Mouse (Mus musculus) c-Kit-positive CD71-positive TER-119-negative erythroid progenitor cells, embryonic 14.5 days (primary cell): ENCODE results near the gene Ddx39b.

Experiments
- DNase-seq: peaks from one replicate; pipeline ENCODE4 v3.0.0-alpha.2; 2013; ENCODE audit warnings: low read depth

Gene Ddx39b

DNA sequence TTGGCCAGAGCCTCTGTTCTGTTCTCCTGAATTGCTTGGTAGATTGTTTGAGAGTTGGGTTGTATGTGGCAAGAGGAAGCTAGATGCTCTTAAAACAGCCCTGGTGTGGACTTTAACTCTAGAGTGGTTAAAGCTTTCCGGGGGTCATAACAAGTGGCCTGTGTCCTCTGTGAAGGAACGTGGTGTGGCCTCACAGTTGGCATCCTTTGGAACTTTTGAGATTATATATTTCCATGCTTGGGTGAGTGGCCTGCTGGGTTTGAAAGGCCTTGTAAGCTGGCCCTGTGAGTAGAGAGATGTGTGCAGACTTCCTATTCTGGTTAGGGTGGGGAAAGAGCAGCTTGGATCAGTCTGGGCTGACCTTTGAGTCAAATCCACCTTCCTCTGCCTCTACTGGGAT, 3.5 kb downstream of the Ddx39b start:
- no peak for DNase-seq

DNA sequence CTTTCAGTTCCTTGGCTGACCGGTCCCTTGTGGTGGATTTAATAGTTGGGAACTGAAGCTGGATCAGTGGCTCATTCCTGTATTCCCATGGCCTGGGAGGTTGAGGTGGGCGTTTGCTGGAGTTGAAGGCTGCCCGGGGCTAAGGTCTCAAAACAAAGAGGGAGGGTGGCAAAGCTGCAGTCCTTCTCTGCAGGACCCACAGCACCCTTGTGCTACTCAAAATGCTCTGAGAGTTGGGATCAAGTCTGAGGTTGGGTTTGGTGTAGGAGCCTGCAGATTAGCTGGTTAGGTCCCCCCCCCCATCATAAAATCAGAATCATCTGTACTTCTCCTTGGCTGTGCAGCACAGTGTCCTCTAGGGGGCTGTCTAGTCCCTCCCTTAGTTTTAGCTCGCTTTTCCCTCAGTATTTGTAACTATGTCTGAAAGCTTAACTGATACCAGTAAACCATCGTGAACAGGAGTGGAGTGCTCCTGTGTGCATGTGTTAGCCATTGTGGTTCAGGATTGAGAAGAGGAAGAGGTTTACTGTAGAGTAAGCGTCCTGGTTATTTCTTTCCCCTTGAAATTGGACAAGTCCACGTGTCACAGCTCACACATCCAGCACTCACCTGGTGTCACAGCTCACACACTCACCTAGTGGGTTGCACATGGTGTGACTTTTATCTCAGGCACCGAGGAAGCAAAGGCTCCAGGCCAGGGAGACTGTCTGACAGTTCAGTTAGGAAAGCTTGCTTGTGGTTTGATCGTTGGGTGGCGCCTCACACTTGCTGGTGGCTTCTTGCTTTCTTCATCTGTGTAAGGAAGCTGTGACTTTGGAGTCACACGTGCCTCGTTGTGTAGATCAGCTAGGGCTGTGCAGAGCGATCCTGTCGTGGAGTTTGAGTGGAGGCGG, 4.4 kb downstream of the Ddx39b start:
- no peak for DNase-seq

DNA sequence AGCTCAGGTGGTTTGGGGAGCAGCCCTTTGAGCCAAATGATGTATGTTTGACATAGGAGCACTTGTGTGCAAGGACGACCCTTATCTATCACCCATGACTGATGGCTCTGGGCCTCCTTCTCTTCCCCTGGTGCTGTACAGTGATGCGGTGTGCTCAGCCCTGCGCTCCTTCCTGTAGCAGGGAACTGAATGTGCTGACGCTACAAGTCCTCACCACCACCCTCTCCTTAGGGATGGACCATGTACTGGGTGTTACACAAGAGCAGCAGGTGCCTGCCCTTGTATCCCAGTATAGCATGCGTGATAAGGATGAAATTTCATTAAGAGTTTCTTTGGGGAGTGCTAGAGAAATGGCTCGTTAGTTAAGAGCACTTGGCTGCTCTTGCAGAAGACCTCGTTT, 5.6 kb downstream of the Ddx39b start:
- DNase-seq: no peak

DNA sequence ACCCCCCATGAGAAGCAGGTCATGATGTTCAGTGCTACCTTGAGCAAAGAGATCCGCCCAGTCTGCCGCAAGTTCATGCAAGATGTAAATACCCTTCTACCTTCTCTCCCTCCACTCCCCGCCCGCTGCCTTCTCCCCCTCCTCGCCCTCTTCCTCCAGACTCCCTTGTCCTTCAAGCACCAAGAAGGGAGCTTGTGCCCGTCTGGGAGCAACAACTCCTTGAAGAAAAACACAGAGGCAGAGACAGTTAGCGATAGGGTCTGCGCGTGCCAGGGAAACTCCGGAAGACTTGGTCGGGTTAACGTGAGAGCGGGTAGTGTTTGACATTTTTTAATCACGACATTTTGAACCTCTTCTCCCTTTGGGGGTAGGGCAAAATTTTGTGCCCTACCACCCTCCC, 7.4 kb downstream of the Ddx39b start:
- no peak for DNase-seq

DNA sequence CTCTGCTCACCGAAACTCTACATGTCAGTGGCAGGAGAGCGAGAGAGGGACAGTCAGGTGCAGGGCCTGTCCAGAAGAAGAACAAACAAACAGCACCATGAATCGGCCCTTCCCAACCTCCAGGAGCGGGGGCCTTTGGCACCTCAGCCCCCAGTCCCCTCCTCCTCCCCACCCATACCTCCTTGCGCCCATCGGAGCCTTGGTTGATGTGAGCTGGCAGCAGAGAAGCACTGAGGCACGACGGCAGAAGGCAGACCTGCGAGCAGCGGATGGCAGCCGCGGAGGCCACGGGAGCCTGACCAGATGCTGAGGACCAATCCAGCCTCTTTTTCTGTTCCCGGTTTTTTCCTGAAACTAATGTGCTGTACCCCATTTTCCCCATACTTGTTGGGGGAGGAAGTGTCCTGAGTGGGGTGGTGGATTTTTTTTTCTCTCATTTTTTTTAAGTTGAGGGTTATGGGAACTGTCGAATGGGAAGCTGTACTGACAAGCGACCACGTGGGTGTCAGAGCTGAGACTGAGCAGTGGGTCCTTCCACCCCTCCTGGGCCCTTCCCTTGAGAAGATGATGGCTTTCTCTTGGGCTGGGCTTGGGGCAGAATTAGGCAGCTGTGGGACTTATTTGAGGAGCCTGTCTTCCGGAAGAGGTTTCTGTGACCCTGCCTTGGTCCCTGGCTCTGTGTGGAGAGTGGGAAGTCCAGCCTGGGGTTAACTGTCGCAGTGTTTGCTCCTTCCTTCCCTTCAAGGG, 8.1 kb downstream of the Ddx39b start:
- DNase-seq: no peak

DNA sequence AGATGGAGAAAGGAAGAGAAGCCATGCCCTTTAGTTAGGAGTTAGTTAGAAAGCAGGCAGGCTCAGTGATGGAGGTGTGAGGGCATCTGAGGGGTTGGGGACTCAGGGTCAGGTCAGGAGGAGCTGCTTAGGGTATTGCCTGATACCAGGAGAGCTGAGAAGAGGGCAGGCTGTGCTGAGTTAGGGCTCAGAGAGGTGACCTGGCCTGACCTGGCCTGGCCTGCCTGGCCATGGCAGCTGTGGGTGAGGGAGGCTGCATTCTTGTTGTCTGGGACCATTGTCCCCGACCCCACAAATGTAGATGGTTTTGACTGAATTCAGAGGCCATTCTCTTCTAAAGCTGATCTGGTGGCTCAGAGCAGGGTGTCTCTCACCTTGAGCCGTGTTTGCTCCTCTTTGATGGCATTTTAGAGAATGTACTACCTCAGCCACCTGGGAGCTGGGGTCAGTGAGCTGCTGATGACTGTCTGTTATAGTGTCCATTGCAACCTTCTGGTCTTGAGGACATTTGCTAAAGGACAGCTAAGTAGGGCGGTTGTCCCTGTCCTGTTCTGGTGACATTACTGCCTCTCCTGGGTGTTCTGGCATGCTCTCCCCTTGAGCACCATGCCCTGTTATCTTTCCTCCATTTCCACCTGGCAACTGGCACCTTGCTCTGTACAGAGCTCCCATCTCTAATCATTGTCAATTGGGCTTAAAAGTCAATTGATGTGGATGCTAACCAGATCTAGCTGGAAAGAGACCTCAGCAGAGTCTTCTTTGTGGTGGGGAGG, 9.0 kb downstream of the Ddx39b start:
- DNase-seq: no peak

DNA sequence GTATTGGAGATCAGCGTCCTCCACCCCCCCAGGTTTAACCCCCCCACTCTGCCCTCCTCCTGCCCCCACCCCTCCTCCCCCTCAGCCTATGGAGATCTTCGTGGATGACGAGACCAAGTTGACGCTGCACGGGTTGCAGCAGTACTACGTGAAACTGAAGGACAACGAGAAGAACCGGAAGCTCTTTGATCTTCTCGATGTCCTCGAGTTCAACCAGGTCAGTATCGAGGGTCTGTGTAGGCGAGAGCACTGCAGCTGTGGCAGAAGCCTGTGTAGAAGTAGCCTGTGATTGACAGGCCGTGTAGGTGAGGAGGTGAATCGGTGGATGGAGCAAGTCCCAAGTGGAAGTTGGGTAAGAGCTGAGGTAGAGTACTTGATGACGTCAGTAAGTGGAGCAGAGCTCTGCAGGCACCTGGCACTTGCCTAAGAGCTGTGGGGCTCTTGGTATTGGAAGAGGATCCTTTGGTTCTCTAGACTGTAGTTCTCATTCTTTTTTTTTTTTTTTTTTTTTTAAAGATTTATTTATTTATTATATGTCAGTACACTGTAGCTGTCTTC, 9.7 kb downstream of the Ddx39b start:
- DNase-seq: no peak

DNA sequence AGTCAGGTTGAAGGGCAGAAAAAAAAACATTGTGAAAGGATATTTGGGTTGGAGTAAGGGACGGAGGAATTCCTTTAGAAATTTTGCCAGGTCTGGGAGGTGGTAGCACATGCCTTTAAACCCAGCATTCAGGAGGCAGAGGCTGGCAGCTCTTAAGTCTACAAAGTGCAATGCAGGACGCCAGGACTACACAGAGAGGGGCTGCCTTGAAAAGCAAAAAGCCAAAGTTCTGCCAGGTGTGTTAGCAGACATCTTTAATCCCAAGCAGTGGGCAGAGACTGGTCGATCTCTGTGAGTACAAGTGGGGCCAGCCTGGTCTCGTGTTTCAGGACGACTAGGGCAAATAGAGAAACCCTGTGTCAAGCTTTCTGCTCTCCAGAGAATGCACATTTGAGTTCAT, 10.4 kb downstream of the Ddx39b start:
- DNase-seq: no peak

DNA sequence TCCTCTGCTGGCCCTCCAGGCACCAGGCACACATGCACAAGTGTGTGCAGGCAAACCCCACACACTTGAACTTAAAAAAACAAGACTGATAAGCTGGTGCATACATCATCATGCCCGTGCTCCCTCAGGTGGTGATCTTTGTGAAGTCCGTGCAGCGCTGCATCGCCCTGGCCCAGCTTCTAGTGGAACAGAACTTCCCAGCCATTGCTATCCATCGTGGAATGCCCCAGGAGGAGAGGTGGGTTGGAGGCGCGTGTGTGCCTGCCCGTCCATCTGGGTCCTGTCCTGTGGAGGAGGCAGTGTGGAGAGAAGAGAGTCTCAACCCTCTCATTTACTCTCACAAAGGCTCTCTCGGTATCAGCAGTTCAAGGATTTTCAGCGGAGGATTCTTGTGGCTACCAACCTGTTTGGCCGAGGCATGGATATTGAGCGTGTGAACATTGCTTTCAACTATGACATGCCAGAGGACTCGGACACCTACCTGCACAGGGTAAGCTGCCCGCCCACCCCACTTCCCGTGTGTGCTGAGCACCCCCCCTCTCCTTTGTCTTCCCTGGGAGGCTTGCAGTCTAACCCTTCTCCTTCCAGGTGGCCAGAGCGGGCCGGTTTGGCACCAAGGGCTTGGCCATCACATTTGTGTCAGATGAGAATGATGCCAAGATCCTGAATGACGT, 11.2 kb downstream of the Ddx39b start:
- no peak for DNase-seq

DNA sequence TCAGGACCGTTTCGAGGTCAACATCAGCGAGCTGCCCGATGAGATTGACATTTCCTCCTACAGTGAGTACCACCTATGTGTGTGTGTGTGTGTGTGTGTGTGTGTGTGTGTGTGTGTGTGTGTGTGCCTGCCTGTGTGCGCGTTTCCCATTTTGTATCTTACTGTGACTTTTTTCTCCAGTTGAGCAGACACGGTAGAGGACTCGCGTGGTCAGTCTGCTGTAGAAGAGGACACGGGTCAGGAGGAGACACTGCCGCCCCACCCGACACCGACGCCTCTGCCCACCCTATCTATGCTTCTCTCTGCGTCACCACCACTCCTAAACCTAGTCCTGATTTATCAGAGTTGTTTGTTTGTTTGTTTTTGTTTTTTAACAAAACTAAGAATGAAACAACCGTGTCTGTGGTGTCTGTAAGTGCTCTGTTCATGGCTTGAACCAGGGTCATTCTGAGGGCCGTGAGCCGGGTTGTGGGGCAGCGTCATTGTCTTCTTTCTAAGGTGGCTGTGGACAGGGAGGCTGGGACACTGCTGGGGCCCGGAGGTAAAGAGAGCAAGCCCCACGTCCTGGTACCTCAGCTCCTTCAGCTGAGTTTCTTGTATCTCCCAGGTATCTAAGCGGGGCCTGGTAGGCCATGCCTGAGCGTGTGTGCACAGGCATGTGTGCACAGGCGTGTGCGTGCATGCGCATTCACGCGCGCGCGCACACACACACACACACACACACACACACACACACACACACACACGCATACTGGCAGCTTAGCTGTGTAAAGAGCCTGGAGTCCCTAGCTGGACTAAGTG, 11.9 kb downstream of the Ddx39b start:
- DNase-seq: no peak

DNA sequence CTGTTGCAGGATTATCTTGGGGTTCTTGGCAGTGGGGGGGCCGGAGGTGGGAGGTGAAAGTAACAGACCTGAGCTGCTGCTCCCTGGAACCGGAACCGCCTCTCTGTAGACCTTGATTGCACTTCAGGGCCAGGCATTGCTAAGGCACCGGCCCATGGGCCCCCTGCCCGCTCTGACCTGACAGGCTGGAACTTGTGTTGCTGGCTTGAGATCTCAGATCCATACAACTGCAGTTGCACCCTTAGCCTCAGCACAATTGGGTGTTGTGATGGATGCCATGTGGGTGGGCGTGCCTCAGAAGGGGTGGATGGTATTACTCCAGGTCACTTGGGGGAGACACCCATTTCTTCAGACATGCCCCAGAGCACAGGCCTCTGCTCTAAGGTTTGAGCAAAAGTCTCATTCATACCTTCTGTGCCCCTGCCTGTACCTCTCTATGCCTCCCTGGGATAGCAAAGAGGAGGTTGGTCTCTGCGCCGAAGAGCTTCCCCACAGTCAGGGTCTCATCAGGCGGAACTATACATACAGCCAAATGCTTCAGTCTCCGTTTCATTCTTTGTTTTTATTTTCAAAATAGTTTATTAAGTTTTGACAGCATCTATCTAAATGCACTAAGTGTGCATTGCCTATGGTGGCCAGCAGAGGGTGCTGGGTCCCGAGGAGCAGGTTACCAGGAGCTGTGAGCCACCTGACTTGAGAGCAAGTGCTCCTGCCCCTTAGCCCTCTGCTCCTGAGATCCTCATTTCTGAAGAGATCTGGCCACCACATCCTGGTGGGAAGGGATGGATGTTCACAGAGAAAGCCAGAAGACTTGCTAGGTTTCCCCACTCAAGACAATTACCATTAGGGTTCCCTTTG, 12.9 kb downstream of the Ddx39b start:
- DNase-seq: peak; percentile 59

DNA sequence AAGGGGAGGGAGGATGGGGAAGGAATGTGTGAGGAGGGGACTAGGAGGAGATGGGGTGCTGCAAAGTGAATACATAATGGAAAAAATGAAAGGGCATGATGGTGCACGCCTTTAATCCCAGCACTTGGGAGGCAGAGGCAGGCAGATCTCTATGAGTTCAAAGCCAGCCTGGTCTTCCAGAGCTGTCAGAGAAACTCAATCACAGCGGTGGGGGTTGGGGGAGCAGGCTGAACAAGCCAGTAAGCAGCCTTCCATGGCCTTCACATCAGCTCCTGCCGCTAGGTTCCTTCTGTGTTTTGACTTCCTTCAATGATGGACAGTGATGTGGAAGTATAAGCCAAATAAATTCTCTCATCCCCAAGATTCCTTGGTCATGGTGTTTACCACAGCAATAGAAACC, 13.8 kb downstream of the Ddx39b start:
- no peak for DNase-seq

DNA sequence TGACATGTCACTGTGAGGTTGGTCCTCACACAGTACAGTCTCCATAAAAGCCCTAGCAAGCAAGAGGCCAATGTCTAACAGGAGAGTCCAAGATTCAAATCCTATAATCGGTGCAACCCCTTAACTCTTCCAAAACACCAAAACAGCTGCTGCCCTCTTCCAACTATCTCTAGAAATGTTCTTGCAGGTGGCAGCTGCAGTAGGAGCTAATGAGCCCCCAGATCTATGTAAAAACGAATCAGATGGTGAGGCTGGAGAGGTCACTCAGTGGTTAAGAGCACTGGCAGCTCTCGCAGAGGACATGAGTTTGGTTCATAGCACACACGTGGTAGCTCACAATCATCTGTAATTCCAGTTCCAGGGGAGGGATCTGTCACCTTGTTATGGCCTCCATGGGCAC, 14.2 kb downstream of the Ddx39b start:
- DNase-seq: no peak

DNA sequence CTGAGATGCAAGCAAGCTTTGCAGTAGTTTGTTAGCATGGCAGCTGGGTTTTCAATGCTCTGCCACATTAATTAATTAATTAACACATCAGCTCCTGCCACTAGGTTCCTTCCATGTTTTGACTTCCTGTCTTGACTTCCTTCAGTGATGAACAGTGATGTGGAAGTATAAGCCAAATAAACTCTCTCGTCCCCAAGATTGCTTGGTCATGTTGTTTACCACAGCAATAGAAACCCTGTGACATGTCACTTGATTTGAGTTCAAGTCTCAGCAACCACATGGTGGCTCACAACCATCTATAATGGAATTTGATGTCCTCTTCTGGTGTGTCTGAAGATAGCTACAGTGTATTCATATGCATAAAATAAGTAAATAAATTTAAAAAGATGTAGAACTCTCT, 15.8 kb downstream of the Ddx39b start:
- no peak for DNase-seq

DNA sequence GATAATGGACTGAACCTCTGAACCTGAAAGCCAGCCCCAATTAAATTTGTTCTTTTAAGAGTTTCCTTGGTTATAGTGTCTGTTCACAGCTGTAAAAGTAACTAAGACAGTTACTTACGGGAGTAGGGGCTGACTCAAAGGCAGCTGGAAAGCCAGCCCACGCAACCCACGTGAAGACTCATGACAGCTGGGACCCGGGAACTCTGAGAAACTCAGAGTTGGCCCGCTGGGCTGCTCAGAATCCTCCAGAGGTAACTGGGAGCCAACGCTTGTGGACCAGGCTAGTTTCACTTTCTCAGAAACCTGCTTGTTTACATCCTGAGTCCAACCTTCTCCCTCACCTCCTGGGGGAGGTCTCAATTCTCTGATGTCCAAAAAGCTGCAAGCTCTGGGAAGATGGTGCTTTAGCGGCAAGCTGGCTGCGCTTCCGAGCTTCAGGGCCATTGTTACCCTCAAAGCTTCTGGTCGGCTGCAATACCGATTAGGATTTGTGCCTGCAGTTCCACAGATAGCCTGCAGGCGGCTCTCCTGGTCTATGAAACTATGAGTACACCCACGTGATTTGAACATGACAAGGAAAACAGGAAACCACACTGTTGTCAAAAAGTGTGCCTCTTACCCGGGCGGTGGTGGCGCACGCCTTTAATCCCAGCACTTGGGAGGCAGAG, 16.4 kb downstream of the Ddx39b start:
- DNase-seq: peak; percentile 96

DNA sequence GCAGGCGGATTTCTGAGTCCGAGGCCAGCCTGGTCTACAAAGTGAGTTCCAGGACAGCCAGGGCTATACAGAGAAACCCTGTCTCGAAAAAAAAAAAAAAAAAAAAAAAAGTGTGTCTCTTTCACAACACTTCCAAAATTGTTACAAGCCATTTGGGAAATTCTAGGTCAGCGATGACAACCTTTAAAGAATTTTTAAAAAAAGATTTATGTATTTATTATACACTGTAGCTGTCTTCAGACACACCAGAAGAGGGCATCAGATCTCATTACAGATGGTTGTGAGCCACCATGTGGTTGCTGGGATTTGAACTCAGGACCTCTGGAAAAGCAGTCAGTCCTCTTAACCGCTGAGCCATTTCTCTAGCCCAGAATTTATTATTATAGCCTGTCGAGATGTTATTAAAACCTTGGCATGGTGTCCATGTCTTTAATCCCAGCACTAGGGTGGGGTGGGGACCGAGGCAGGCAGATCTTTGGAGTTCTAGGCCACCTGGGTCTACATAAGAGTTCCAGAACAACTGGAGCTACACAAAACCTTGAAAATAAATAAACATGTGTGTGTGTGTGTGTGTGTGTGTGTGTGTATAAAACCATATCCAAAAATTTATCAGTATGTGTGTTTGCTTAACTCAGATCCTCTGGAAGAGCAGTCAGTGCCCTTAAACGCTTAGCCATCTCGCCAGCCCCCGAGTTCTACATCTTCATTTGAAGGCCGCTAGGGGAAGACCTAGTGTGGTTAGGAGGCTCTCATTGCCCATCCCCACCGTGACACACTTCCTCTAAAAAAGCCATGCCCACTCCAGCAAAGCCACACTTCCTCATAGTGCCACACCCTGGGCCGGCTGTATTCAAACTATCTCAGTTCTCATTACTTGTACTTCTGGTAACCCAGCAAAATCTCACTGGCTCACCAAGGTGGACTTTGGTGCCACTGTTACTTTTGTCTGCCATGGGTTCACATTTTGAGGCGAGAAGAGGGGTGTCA, 17.2 kb downstream of the Ddx39b start:
- no peak for DNase-seq

DNA sequence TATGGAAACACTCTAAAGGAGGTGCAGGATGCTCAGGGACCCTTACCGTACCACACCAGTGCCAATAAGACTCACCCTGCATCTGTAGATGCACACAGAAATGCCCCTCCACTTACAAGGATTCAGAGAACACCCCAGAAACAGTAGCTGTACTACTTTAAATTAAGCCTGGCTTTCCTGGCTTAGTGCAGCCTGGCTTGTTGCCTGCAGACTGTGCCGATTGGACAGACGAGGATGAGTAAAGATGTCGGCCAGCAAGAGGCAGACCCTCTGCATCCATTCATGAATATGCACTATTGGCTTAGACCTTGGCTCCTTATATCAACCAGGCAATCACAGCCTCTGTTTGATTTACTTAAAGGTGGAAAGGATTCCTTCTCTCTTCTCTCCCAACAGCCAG, 18.1 kb downstream of the Ddx39b start:
- no peak for DNase-seq

DNA sequence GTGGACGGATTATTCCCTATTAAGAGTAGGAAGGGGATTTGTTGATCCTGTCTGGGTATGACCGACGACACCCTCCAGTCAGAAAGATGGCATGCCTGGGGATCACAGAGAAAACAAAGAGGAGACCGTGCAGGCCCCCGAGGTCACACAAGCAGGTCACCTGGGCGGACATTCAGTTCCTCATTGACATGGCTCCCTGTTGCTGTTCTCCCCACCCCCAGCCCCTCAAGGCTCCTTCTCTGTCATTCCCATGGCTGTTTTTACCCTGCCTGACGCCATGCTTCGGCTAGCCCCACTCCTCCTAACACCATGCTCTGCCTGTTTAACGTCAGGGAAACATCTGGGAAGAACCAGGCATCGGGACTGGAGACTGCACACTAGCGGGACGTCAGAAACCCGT, 20.1 kb downstream of the Ddx39b start:
- no peak for DNase-seq
